Comparison of ENCODE assay signal across 8 mouse cellular contexts in genomic region chr9:57517113-57517512, GRCm38 (mm10). TPM values are rescaled to one million over a fixed set of nuclear protein-coding genes. Genes with fewer than 3 reads are reported as not detected.
DNase-seq lines count a peak whose midpoint lies in the region; ATAC-seq lines count a peak whose summit lies in the region.

No protein-coding gene starts in this region.

- H3K27me3 ChIP-seq in embryonic facial prominence, embryonic 14.5 days (replicated peaks; ENCODE audit: control insufficient read depth, insufficient read depth, low read length): no peaks in the 10 kb centered on the region
- no peaks in the 10 kb centered on the region for H3K27me3 ChIP-seq in hindbrain, embryonic 16.5 days (replicated peaks; ENCODE audit: control insufficient read depth, insufficient read depth, low read length)

- H3K9me3 ChIP-seq in embryonic facial prominence, embryonic 14.5 days (ENCODE audit: control insufficient read depth, low read length): no peaks in the 10 kb centered on the region
- H3K9me3 ChIP-seq in hindbrain, embryonic 16.5 days (ENCODE audit: control insufficient read depth, low read length): no peaks in the 10 kb centered on the region

- no peak overlapping the region for H3K27ac ChIP-seq in embryonic facial prominence, embryonic 14.5 days (replicated peaks; ENCODE audit: low read depth, low read length)
- peak overlapping the region; percentile 48; the same call in 1 of the 2 replicates for H3K27ac ChIP-seq in hindbrain, embryonic 16.5 days (ENCODE audit: low read depth, low read length)

- no peak overlapping the region for H3K4me2 ChIP-seq in embryonic facial prominence, embryonic 14.5 days (ENCODE audit: low read depth, low read length)
- no peak overlapping the region for H3K4me2 ChIP-seq in hindbrain, embryonic 16.5 days (ENCODE audit: low read length)

- WGBS in embryonic facial prominence, embryonic 14.5 days: 10% methylated on average over 3 of the region's 3 CpGs
- WGBS in hindbrain, embryonic 16.5 days: 6% methylated on average over 3 of the region's 3 CpGs

- H3K36me3 ChIP-seq in embryonic facial prominence, embryonic 14.5 days (ENCODE audit: control insufficient read depth, insufficient read depth, low read length): no peaks in the 10 kb centered on the region
- H3K36me3 ChIP-seq in hindbrain, embryonic 16.5 days (ENCODE audit: control insufficient read depth, insufficient read depth, low read length): no peaks in the 10 kb centered on the region

- peaks cover 3% of the 10 kb centered on the region; the same call in 1 of the 2 replicates for H3K4me1 ChIP-seq in embryonic facial prominence, embryonic 14.5 days (ENCODE audit: control insufficient read depth, insufficient read depth, low read length)
- peaks cover 4% of the 10 kb centered on the region for H3K4me1 ChIP-seq in hindbrain, embryonic 16.5 days (ENCODE audit: control insufficient read depth, insufficient read depth, low read depth, low read length)

- peak; percentile 65 for DNase-seq in cerebellum, adult 8-10 months
- peak; percentile 57 for DNase-seq in urinary bladder, postnatal 25 days (ENCODE audit: low spot score)
- no peak for DNase-seq in urinary bladder, adult 2 months (ENCODE audit: low spot score)
- DNase-seq in embryonic facial prominence, embryonic 14.5 days (ENCODE audit: low spot score): peak; percentile 69
- DNase-seq in lung, postnatal 10 days: peak; percentile 70
- DNase-seq in retina, postnatal 7 days (ENCODE audit: low read depth, low spot score): peak; percentile 62

- H3K4me3 ChIP-seq in embryonic facial prominence, embryonic 14.5 days (ENCODE audit: low read depth, low read length): no peak overlapping the region
- no peak overlapping the region for H3K4me3 ChIP-seq in hindbrain, embryonic 16.5 days (ENCODE audit: low read length)

- no peak overlapping the region for H3K9ac ChIP-seq in embryonic facial prominence, embryonic 14.5 days (ENCODE audit: low read depth, low read length)
- no peak overlapping the region; the same call in 1 of the 2 replicates for H3K9ac ChIP-seq in hindbrain, embryonic 16.5 days (ENCODE audit: low read depth, low read length)

- no peak for ATAC-seq in cerebellum, adult (ENCODE audit: insufficient number of reproducible peaks, low FRiP score, low TSS enrichment)
- ATAC-seq in embryonic facial prominence, embryonic 14.5 days (ENCODE audit: low read depth): no peak
- no peak for ATAC-seq in hindbrain, embryonic 16.5 days

RNA-seq across cellular contexts. Expression of gene Cox5a, which starts 4.0 kb away (rescaled TPM):
- polyA plus RNA-seq in urinary bladder, adult 2 months (2012; rRNA removed): 223 and 254 TPM in 2 replicates
- polyA plus RNA-seq in embryonic facial prominence, embryonic 14.5 days (2014; fragmentation: Nextera tagmentation; extraction: Ambion mirVana): 479 and 555 TPM in 2 replicates
- 890 and 1,047 TPM in 2 replicates for polyA plus RNA-seq in hindbrain, embryonic 16.5 days (2015; fragmentation: Nextera tagmentation; extraction: Ambion mirVana)

RNA-seq across cellular contexts. Expression of gene Rpp25, which starts 13.3 kb away (rescaled TPM):
- polyA plus RNA-seq in urinary bladder, adult 2 months (2012; rRNA removed): 1.7 and 2.8 TPM in 2 replicates
- 0.86 and 1.4 TPM in 2 replicates for polyA plus RNA-seq in embryonic facial prominence, embryonic 14.5 days (2014; fragmentation: Nextera tagmentation; extraction: Ambion mirVana)
- 21.0 and 21.4 TPM in 2 replicates for polyA plus RNA-seq in hindbrain, embryonic 16.5 days (2015; fragmentation: Nextera tagmentation; extraction: Ambion mirVana)

RNA-seq across cellular contexts. Expression of gene Fam219b, which starts 20.2 kb away (rescaled TPM):
- polyA plus RNA-seq in urinary bladder, adult 2 months (2012; rRNA removed): 14.9 and 17.5 TPM in 2 replicates
- 21.1 and 24.2 TPM in 2 replicates for polyA plus RNA-seq in embryonic facial prominence, embryonic 14.5 days (2014; fragmentation: Nextera tagmentation; extraction: Ambion mirVana)
- 23.6 and 24.4 TPM in 2 replicates for polyA plus RNA-seq in hindbrain, embryonic 16.5 days (2015; fragmentation: Nextera tagmentation; extraction: Ambion mirVana)

RNA-seq across cellular contexts. Expression of gene Mpi, which starts 35.5 kb away (rescaled TPM):
- 21.3 and 22.5 TPM in 2 replicates for polyA plus RNA-seq in urinary bladder, adult 2 months (2012; rRNA removed)
- 40.4 and 44.5 TPM in 2 replicates for polyA plus RNA-seq in embryonic facial prominence, embryonic 14.5 days (2014; fragmentation: Nextera tagmentation; extraction: Ambion mirVana)
- 75.3 and 80.5 TPM in 2 replicates for polyA plus RNA-seq in hindbrain, embryonic 16.5 days (2015; fragmentation: Nextera tagmentation; extraction: Ambion mirVana)

RNA-seq across cellular contexts. Expression of gene Scamp2, which starts 43.6 kb away (rescaled TPM):
- 60.9 and 62.9 TPM in 2 replicates for polyA plus RNA-seq in urinary bladder, adult 2 months (2012; rRNA removed)
- polyA plus RNA-seq in embryonic facial prominence, embryonic 14.5 days (2014; fragmentation: Nextera tagmentation; extraction: Ambion mirVana): 79.4 and 81.4 TPM in 2 replicates
- polyA plus RNA-seq in hindbrain, embryonic 16.5 days (2015; fragmentation: Nextera tagmentation; extraction: Ambion mirVana): 49.4 and 50.1 TPM in 2 replicates
